In the genomic region with DNA sequence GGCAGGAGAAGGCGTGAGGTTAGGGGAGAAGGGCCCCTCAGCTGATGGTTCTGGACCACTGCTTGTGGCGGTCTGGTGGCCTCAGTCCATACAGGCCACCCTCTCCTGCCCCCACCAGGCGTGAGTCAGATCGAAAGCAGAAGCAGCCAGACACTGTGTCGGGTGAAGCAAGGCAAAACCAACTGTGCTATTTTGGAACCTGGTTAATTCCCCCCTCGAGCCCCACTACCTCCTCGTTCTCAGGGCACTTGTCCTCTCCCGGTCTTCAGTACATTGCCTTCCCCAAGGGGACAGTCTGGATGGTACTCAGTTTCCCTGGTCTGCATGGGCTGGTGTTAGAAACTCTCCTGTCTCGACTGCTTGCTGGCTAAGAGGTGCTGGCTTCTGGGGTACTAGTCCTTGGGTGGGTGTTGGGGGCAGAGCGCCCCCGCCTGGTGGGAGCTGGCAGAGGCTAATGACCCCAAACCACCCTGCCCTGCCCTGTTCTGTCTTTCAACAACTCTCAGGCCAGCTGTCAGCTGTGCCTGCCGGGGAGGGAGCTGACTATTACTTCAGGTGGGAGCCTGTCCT, we compare ENCODE assay signal across 8 mouse cellular contexts. TPM values are rescaled to one million over a fixed set of nuclear protein-coding genes. Genes with fewer than 3 reads are reported as not detected.
A peak's percentile ranks its signal among the peaks of the same experiment; 100 is the strongest.
DNase-seq lines count a peak whose midpoint lies in the region; ATAC-seq and TF ChIP-seq lines count a peak whose summit lies in the region.

No protein-coding gene starts in this region.

- no peaks in the 10 kb centered on the region for H3K27me3 ChIP-seq in C2C12 (ENCODE audit: control insufficient read depth, insufficient read depth, insufficient read length)
- H3K27me3 ChIP-seq in liver, embryonic 11.5 days (replicated peaks; ENCODE audit: control insufficient read depth, insufficient read depth, low read length) = 0 out of 2 replicates have a peak, but pooled peaks cover 3% of the 10 kb centered on the region

- H3K4me1 ChIP-seq in liver, embryonic 11.5 days (replicated peaks; ENCODE audit: control insufficient read depth, insufficient read depth, low read length) = peaks cover 22% of the 10 kb centered on the region

- peak; percentile 48 for TF ChIP-seq CTCF in C2C12 (IDR thresholded peaks at IDR 0.05; ENCODE audit: control insufficient read depth, insufficient read depth, insufficient read length)

- peak overlapping the region; percentile 20; the same call in 1 of the 2 replicates for H3K9ac ChIP-seq in liver, embryonic 11.5 days (ENCODE audit: low read depth, low read length)

- peak; percentile 67 for ATAC-seq in liver, embryonic 11.5 days (replicated peaks; ENCODE audit: low FRiP score)
- ATAC-seq in neutrophil, adult 5-6 weeks (ENCODE audit: extremely low read depth, insufficient number of reproducible peaks, low FRiP score, poor library complexity, severe bottlenecking) = peak; percentile 76
- ATAC-seq in inflammation-experienced regulatory T-cells, adult 6 months = no peak

- no peaks in the 10 kb centered on the region for H3K79me2 ChIP-seq in C2C12 (ENCODE audit: control insufficient read depth, insufficient read depth)

- no peaks in the 10 kb centered on the region for H3K36me3 ChIP-seq in C2C12 (ENCODE audit: control insufficient read depth, insufficient read depth)
- H3K36me3 ChIP-seq in liver, embryonic 11.5 days (ENCODE audit: control insufficient read depth, insufficient read depth, low read length) = no peaks in the 10 kb centered on the region

- no peak overlapping the region for H3ac ChIP-seq in C2C12 (ENCODE audit: control insufficient read depth, insufficient read length, low read depth)

- H3K4me3 ChIP-seq in C2C12 (ENCODE audit: insufficient read depth, poor library complexity, severe bottlenecking) = no peak overlapping the region
- peak overlapping the region; percentile 5; the same call in 1 of the 2 replicates for H3K4me3 ChIP-seq in liver, embryonic 11.5 days (ENCODE audit: low read depth, low read length)

- no peaks in the 10 kb centered on the region for H3K79me3 ChIP-seq in C2C12 (ENCODE audit: low read depth)

- H3K9me3 ChIP-seq in liver, embryonic 11.5 days (ENCODE audit: control insufficient read depth, low read length) = no peaks in the 10 kb centered on the region

- DNase-seq in 416B (ENCODE audit: low read depth) = peak; percentile 75
- DNase-seq in gastrocnemius, postnatal 25 days = peak; percentile 76
- peak; percentile 63 for DNase-seq in liver, embryonic 11.5 days (ENCODE audit: low spot score)
- no peak for DNase-seq in ovary, adult 18-20 months (ENCODE audit: low spot score)
- no peak for DNase-seq in embryo, embryonic 10.5 days (ENCODE audit: low spot score)

- H3K4me2 ChIP-seq in liver, embryonic 11.5 days = peak overlapping the region; percentile 50

- WGBS in liver, embryonic 11.5 days = 31% methylated on average over 12 of the region's 12 CpGs

- H3K27ac ChIP-seq in liver, embryonic 11.5 days (ENCODE audit: low read depth, low read length) = no peak overlapping the region

TF ChIP-seq in C2C12, 6 proteins besides CTCF, POLR2A, EP300 and RAD21:
- TF ChIP-seq USF1 (IDR thresholded peaks at IDR 0.05; ENCODE audit: low read depth) = no peak
- no peak for TF ChIP-seq FOSL1 (IDR thresholded peaks at IDR 0.05; ENCODE audit: insufficient read depth, low read length, poor library complexity, severe bottlenecking)
- no peak for TF ChIP-seq MYOD1 (IDR thresholded peaks at IDR 0.05; ENCODE audit: control insufficient read depth, insufficient read length, low read depth)
- TF ChIP-seq CEBPB (IDR thresholded peaks at IDR 0.05; ENCODE audit: low read depth) = no peak
- TF ChIP-seq MYOG (IDR thresholded peaks at IDR 0.05; ENCODE audit: control insufficient read depth, extremely low read depth, insufficient read length) = no peak
- TF ChIP-seq MAX (IDR thresholded peaks at IDR 0.05) = no peak

RNA-seq across cellular contexts. Expression of gene Tfeb, which starts 32.0 kb away (rescaled TPM):
- 7.6 TPM for polyA plus RNA-seq in C2C12 (2012; fragmentation: generic; extraction: Trizol)
- 10 to 100 TPM; 65.8 to 67.7 TPM for total RNA-seq in gastrocnemius, postnatal 25 days (2021)
- 9.6 and 9.8 TPM in 2 replicates for polyA plus RNA-seq in liver, embryonic 11.5 days (2014; fragmentation: Nextera tagmentation; extraction: Ambion mirVana)
- 86.0 and 116 TPM in 2 replicates for total RNA-seq in neutrophil, adult 5-6 weeks (2017)
- 10 to 100 TPM in 1 of 3 experiments, 1 to 10 TPM in 2; 5.6 to 10.6 (median 6.5) TPM for polyA plus RNA-seq in inflammation-experienced regulatory T-cells, adult 6 months (2017; shearing (Covaris generic))

RNA-seq across cellular contexts. Expression of gene Pgc, which starts 42.1 kb away (rescaled TPM):
- not detected for polyA plus RNA-seq in C2C12 (2012; fragmentation: generic; extraction: Trizol)
- not detected for total RNA-seq in gastrocnemius, postnatal 25 days (2021)
- polyA plus RNA-seq in liver, embryonic 11.5 days (2014; fragmentation: Nextera tagmentation; extraction: Ambion mirVana) = not detected in 2 replicates
- total RNA-seq in neutrophil, adult 5-6 weeks (2017) = not detected in 2 replicates
- not detected for polyA plus RNA-seq in inflammation-experienced regulatory T-cells, adult 6 months (2017; shearing (Covaris generic))

Comparison
In these comparisons a context has a peak if more than half of its experiments do, and no peak if none do; other contexts are left out.
1. DNase-seq: peak in 416B (single experiment), gastrocnemius, postnatal 25 days (single experiment) and liver, embryonic 11.5 days (single experiment); none in ovary, adult 18-20 months (single experiment) and embryo, embryonic 10.5 days (single experiment).